ENCODE assay signal across 27 mouse cellular contexts in the genomic region with DNA sequence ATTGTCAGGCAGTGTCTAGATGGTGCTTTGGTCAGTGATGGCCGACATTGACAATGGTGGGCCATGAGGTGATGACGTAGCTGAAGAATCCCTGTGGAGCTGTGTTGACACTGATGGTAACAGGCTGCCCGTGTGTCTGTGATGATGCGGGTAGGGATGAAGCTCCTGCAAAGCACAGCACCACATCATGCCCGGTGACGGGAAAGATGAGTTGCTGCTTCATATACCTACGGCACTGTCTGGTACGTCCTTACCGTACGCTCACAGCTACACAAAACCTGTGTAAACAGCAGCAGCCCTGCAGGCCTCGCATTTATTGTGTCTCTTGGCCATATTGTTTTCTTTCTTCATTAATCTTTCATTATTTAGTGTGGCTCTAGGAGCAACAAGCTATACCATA. TPM values are rescaled to one million over a fixed set of nuclear protein-coding genes. Genes with fewer than 3 reads are reported as not detected.
DNase-seq lines count a peak whose midpoint lies in the region; ATAC-seq lines count a peak whose summit lies in the region.
"Had no signal": no experiment of that assay in that cellular context is flagged by ENCODE, and none has a peak within 500 bp of the region (broad histone marks: within the 10 kb centered on the region; RNA-seq: fewer than 3 reads in every experiment).

No protein-coding gene starts in this region.

- H3K9ac ChIP-seq in heart, embryonic 12.5 days: no peak overlapping the region
- H3K9ac ChIP-seq: embryonic facial prominence, embryonic 13.5 days; embryonic facial prominence, embryonic 15.5 days had no signal

- peaks cover 8% of the 10 kb centered on the region for H3K4me1 ChIP-seq in heart, embryonic 12.5 days (replicated peaks)
- peaks cover 42% of the 10 kb centered on the region for H3K4me1 ChIP-seq in megakaryocyte, embryonic 14.5 days
- H3K4me1 ChIP-seq: forebrain, embryonic 10.5 days had no signal

- H3K27ac ChIP-seq in heart, embryonic 12.5 days (ENCODE audit: poor library complexity, severe bottlenecking): no peak overlapping the region
- H3K27ac ChIP-seq: embryonic facial prominence, embryonic 13.5 days; embryonic facial prominence, embryonic 15.5 days; forebrain, embryonic 10.5 days had no signal

- no peaks in the 10 kb centered on the region for H3K27me3 ChIP-seq in heart, embryonic 12.5 days (replicated peaks)
- no peaks in the 10 kb centered on the region for H3K27me3 ChIP-seq in megakaryocyte, embryonic 14.5 days (replicated peaks)
- H3K27me3 ChIP-seq: embryonic facial prominence, embryonic 13.5 days; embryonic facial prominence, embryonic 15.5 days had no signal

- 91% methylated on average over 11 of the region's 11 CpGs for WGBS in heart, embryonic 12.5 days

- H3K4me2 ChIP-seq in heart, embryonic 12.5 days: no peak overlapping the region
- H3K4me2 ChIP-seq: embryonic facial prominence, embryonic 13.5 days; embryonic facial prominence, embryonic 15.5 days had no signal

- peaks cover 15% of the 10 kb centered on the region for H3K9me3 ChIP-seq in heart, embryonic 12.5 days (replicated peaks)
- H3K9me3 ChIP-seq in megakaryocyte, embryonic 14.5 days: peaks cover 38% of the 10 kb centered on the region

- no peak for ATAC-seq in heart, embryonic 12.5 days (ENCODE audit: insufficient number of reproducible peaks, low FRiP score)
- no peak for ATAC-seq in megakaryocyte, adult 5-6 weeks (ENCODE audit: poor library complexity, severe bottlenecking)
- ATAC-seq: forebrain, embryonic 14.5 days; forebrain, embryonic 16.5 days had no signal

- peak; percentile 82 for DNase-seq in heart, adult 11 months
- DNase-seq: adrenal gland, adult 2 months; adrenal gland, postnatal 10 days; adrenal gland, postnatal 25 days; cerebellum, adult 11 months; cerebellum, adult 18-20 months; cerebellum, adult 8-10 months; cerebellum, adult 9-11 months; cerebellum, postnatal 14 days; cerebellum, postnatal 36 days; embryo, embryonic 11 days had no signal

- H3K36me3 ChIP-seq in heart, embryonic 12.5 days: peaks cover 12% of the 10 kb centered on the region
- peaks cover 77% of the 10 kb centered on the region for H3K36me3 ChIP-seq in megakaryocyte, embryonic 14.5 days (replicated peaks; ENCODE audit: low read length)
- H3K36me3 ChIP-seq: forebrain, embryonic 10.5 days had no signal

- H3K4me3 ChIP-seq in heart, embryonic 12.5 days: no peak overlapping the region
- H3K4me3 ChIP-seq in megakaryocyte, embryonic 14.5 days (replicated peaks): peak overlapping the region; percentile 62
- H3K4me3 ChIP-seq: embryonic facial prominence, embryonic 13.5 days; embryonic facial prominence, embryonic 15.5 days; erythroblast, embryonic 14.5 days; forebrain, embryonic 10.5 days had no signal

RNA-seq across cellular contexts. Expression of gene Gm10974, which starts 1.2 kb away (rescaled TPM):
- not detected in 2 replicates for polyA plus RNA-seq in heart, embryonic 12.5 days (2016; fragmentation: Nextera tagmentation; extraction: Ambion mirVana)
- not detected in 2 replicates for polyA plus RNA-seq in megakaryocyte, embryonic 14.5 days (2012; ENCODE audit: insufficient read depth, low replicate concordance)
- not detected in 2 replicates for total RNA-seq in megakaryocyte, adult 5-6 weeks (2015)
- total RNA-seq in megakaryocyte, adult 5-6 weeks (2017): not detected in 2 replicates
- total RNA-seq: adrenal gland, adult 2 months; adrenal gland, postnatal 10 days; adrenal gland, postnatal 25 days; adrenal gland, postnatal 4 days; common myeloid progenitor, adult 5-6 weeks; ES-E14; MEL had no signal
- polyA plus RNA-seq: adrenal gland, adult 2 months; brain, embryonic 14.5 days; C2C12; embryonic facial prominence, embryonic 11.5 days; embryonic facial prominence, embryonic 13.5 days; embryonic facial prominence, embryonic 15.5 days; erythroblast, embryonic 14.5 days; forebrain, embryonic 10.5 days; forebrain, embryonic 14.5 days; forebrain, embryonic 16.5 days had no signal

RNA-seq across cellular contexts. Expression of gene Lrrk1, which starts 23.7 kb away (rescaled TPM):
- polyA plus RNA-seq in heart, embryonic 12.5 days (2016; fragmentation: Nextera tagmentation; extraction: Ambion mirVana): 9.1 and 9.8 TPM in 2 replicates
- 7.7 and 9.8 TPM in 2 replicates for polyA plus RNA-seq in megakaryocyte, embryonic 14.5 days (2012; ENCODE audit: insufficient read depth, low replicate concordance)
- total RNA-seq in megakaryocyte, adult 5-6 weeks (2015): 20.6 and 25.6 TPM in 2 replicates
- 26.6 and 27.9 TPM in 2 replicates for total RNA-seq in megakaryocyte, adult 5-6 weeks (2017)
